Mouse (Mus musculus): ENCODE results near the gene Lrrc66. TPM values are rescaled to one million over a fixed set of nuclear protein-coding genes. Genes with fewer than 3 reads are reported as not detected.
"Not testable (repeated sequence)": the region's sequence is repeated elsewhere in the genome, so short reads cannot be mapped to it uniquely, and the experiment has no call there.

Gene Lrrc66
- total RNA-seq, 2 experiments from 2014 or later, result not detected

GRCm38 (mm10) chr5:73625505-73625904 lies 6.8 kb downstream of the Lrrc66 start:
- intact Hi-C loops (cut with DNase I), result no loop called here
- no peak for DNase-seq (ENCODE audit: low spot score in 2 of 2)

GRCm38 (mm10) chr5:73618969-73619368 lies 13.4 kb downstream of the Lrrc66 start:
- DNase-seq (ENCODE audit: low spot score in 2 of 2), result no peak
- intact Hi-C loops (cut with DNase I), result loop anchor here (5.0 kb wide), 1 partner anchor 42 kb away; no protein-coding TSS in a partner anchor

- intact Hi-C loops (cut with DNase I), result loop anchor here (5.0 kb wide), 1 partner anchor 38 kb away; no protein-coding TSS in a partner anchor
- no peak for DNase-seq (ENCODE audit: low spot score in 2 of 2)
Measured at GRCm38 (mm10) chr5:73615211-73615610, 17.1 kb downstream of the Lrrc66 start.

- no peak for DNase-seq (ENCODE audit: low spot score in 2 of 2)
- intact Hi-C loops (cut with DNase I), result no loop called here
Measured at GRCm38 (mm10) chr5:73613296-73613695, 19.0 kb downstream of the Lrrc66 start.

GRCm38 (mm10) chr5:73611071-73611470 lies 21.3 kb downstream of the Lrrc66 start:
- intact Hi-C loops (cut with DNase I), result no loop called here
- DNase-seq (ENCODE audit: low spot score in 2 of 2), result no peak

- intact Hi-C loops (cut with DNase I), result no loop called here
- no peak for DNase-seq (ENCODE audit: low spot score in 2 of 2)
Measured at GRCm38 (mm10) chr5:73604964-73605363, 27.4 kb downstream of the Lrrc66 start.

- intact Hi-C loops (cut with DNase I), result no loop called here
- no peak for DNase-seq (ENCODE audit: low spot score in 2 of 2)
Measured at GRCm38 (mm10) chr5:73604542-73604941, 27.8 kb downstream of the Lrrc66 start.

- intact Hi-C loops (cut with DNase I), result no loop called here
- DNase-seq (ENCODE audit: low spot score in 2 of 2), result no peak
Measured at GRCm38 (mm10) chr5:73602865-73603264, 29.5 kb downstream of the Lrrc66 start.

GRCm38 (mm10) chr5:73601361-73601763 lies 31.0 kb downstream of the Lrrc66 start:
- intact Hi-C loops (cut with DNase I), result no loop called here
- DNase-seq (ENCODE audit: low spot score in 2 of 2), result no peak

- intact Hi-C loops (cut with DNase I), result no loop called here
- no peak for DNase-seq (ENCODE audit: low spot score in 2 of 2)
Measured at GRCm38 (mm10) chr5:73599991-73600390, 32.3 kb downstream of the Lrrc66 start.

- no peak for DNase-seq (ENCODE audit: low spot score in 2 of 2)
Measured at GRCm38 (mm10) chr5:73598943-73599695, 33.2 kb downstream of the Lrrc66 start.

GRCm38 (mm10) chr5:73587119-73587518 lies 45.2 kb downstream of the Lrrc66 start:
- no peak for DNase-seq (ENCODE audit: low spot score in 2 of 2)
- intact Hi-C loops (cut with DNase I), result no loop called here

More at GRCm38 (mm10) chr5:73598943-73599695, 33.2 kb downstream of the Lrrc66 start:
- intact Hi-C loops (cut with DNase I), result no loop called here

- intact Hi-C loops (cut with DNase I), result no loop called here
- no peak for DNase-seq (ENCODE audit: low spot score in 2 of 2)
Measured at GRCm38 (mm10) chr5:73586597-73586996, 45.7 kb downstream of the Lrrc66 start.

- intact Hi-C loops (cut with DNase I), result no loop called here
- DNase-seq (ENCODE audit: low spot score in 2 of 2), result no peak
Measured at GRCm38 (mm10) chr5:73585212-73586115, 46.9 kb downstream of the Lrrc66 start.

GRCm38 (mm10) chr5:73584011-73584410 lies 48.3 kb downstream of the Lrrc66 start:
- DNase-seq (ENCODE audit: low spot score in 2 of 2); intact Hi-C loops (cut with DNase I): not testable (repeated sequence)

GRCm38 (mm10) chr5:73578131-73578530 lies 54.2 kb downstream of the Lrrc66 start:
- DNase-seq (ENCODE audit: low spot score in 2 of 2), result no peak

GRCm38 (mm10) chr5:73576708-73577107 lies 55.6 kb downstream of the Lrrc66 start:
- DNase-seq (ENCODE audit: low spot score in 2 of 2), result peak; percentile 57 to 60
- intact Hi-C loops (cut with DNase I), result loop anchor here (5.0 kb wide), 1 partner anchor 41 kb away; no protein-coding TSS in a partner anchor

More at GRCm38 (mm10) chr5:73578131-73578530, 54.2 kb downstream of the Lrrc66 start:
- intact Hi-C loops (cut with DNase I), result loop anchor here (5.0 kb wide), 1 partner anchor 39 kb away; no protein-coding TSS in a partner anchor

GRCm38 (mm10) chr5:73574616-73575015 lies 57.7 kb downstream of the Lrrc66 start:
- DNase-seq (ENCODE audit: low spot score in 2 of 2), result no peak
- intact Hi-C loops (cut with DNase I), result loop anchor here (5.0 kb wide), 1 partner anchor 43 kb away; no protein-coding TSS in a partner anchor

GRCm38 (mm10) chr5:73573789-73574188 lies 58.5 kb downstream of the Lrrc66 start:
- no peak for DNase-seq (ENCODE audit: low spot score in 2 of 2)
- intact Hi-C loops (cut with DNase I), result no loop called here

- DNase-seq (ENCODE audit: low spot score in 2 of 2), result no peak
- intact Hi-C loops (cut with DNase I), result no loop called here
Measured at GRCm38 (mm10) chr5:73572846-73573245, 59.5 kb downstream of the Lrrc66 start.
